Mouse (Mus musculus) macrophage (primary cell): ENCODE results near the gene Pkd1l1. TPM values are rescaled to one million over a fixed set of nuclear protein-coding genes. Genes with fewer than 3 reads are reported as not detected.

ENCODE experiments used
- H3K27ac ChIP-seq: fragments of 350-480 bp; formaldehyde crosslinking; 2 replicates; pipeline ENCODE4 v1.9.0; 2021
- H3K36me3 ChIP-seq: fragments of 350-480 bp; formaldehyde crosslinking; 2 replicates; pipeline ENCODE4 v1.9.0; 2021; ENCODE audit errors: inconsistent target
- H3K4me3 ChIP-seq: fragments of 350-480 bp; formaldehyde crosslinking; 2 replicates; pipeline ENCODE4 v1.9.0; 2021; ENCODE audit errors: inconsistent target
- H3K79me2 ChIP-seq: fragments of 350-480 bp; formaldehyde crosslinking; 2 replicates; pipeline ENCODE4 v1.9.0; 2021; ENCODE audit errors: inconsistent target
- whole genome bisulfite sequencing: methylation state at CpG from one replicate; pipeline ENCODE4 v1.1.7; 2026; ENCODE audit warnings: inconsistent platforms; ENCODE audit not compliant: missing documents; 5-methylcytosine and 5-hydroxymethylcytosine counted together
- polyA plus RNA-seq: library from polyadenylated mRNA; stranded (reverse); fragments of 250-400 nt; gene quantifications from 3 replicates; pipeline ENCODE4 v1.2.4, GENCODE M21; 2018; ENCODE audit warnings: inconsistent platforms
- total RNA-seq, 78 experiments: library from RNA; depleted of rRNA; stranded (reverse); fragments of 250-400 nt; gene quantifications; 1 replicate in 9 of 78; 2 replicates in 24 of 78; 3 replicates in 43 of 78; 4 replicates in 2 of 78; pipeline ENCODE4 v1.2.4; 2018; ENCODE audit warnings: inconsistent platforms in 56 of 78

The Pkd1l1 gene
- total RNA-seq (2018; cell fraction: chromatin; rRNA removed): not detected
- under 1 TPM in 1 of 26 experiments, not detected in 25; under 0.01 TPM for total RNA-seq (2018; cell fraction: cytosol; rRNA removed)
- not detected for total RNA-seq (2018; cell fraction: nucleus; rRNA removed)
- polyA plus RNA-seq: not detected in 3 replicates

- 90% methylated on average over 3 of the region's 3 CpGs for WGBS
- Histone ChIP-seq H3K79me2 (no peaks in the 10 kb centered on the region), H3K4me3 (no peak within 1 kb of the TSS), H3K36me3 (no peaks in the 10 kb centered on the region), H3K27ac (no peak within 1 kb of the TSS)
Measured at GRCm38 (mm10) chr11:8973166-8973565, at the start of gene Pkd1l1. TSS of gene Pkd1l1 (minus strand) at chr11:8973266.

DNA sequence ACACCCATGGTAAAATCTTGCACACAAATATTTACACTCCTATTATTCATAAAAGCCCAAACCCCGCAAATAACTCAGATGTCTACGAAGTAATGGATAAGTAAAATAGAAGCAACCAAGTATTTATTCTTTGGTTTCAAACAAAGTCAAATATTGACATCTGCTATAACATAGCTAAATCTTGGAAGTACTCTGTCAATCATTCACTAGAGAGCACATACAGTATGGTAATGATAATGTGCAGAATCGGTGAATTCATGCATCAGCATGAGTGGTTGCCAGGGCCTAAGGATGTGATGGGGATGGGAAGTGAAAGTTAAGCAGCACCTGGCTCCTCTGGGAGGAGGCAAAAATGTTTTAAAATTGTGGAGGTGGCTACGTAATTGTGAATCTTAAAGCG is 47.1 kb upstream of the Pkd1l1 start:
- no peak overlapping the region for H3K27ac ChIP-seq
- WGBS: 87% methylated on average over 5 of the region's 5 CpGs
- H3K36me3 ChIP-seq: no peaks in the 10 kb centered on the region
- H3K79me2 ChIP-seq: no peaks in the 10 kb centered on the region
- no peak overlapping the region for H3K4me3 ChIP-seq

GRCm38 (mm10) chr11:9018491-9019267 is 45.6 kb upstream of the Pkd1l1 start:
- whole genome bisulfite sequencing: 79% methylated on average over 6 of the region's 6 CpGs
- Histone ChIP-seq H3K4me3 (no peak overlapping the region), H3K79me2 (no peaks in the 10 kb centered on the region), H3K27ac (no peak overlapping the region), H3K36me3 (no peaks in the 10 kb centered on the region)

GRCm38 (mm10) chr11:9014740-9015139 is 41.7 kb upstream of the Pkd1l1 start:
- WGBS: 88% methylated on average over 3 of the region's 3 CpGs
- H3K36me3 ChIP-seq: no peaks in the 10 kb centered on the region
- no peaks in the 10 kb centered on the region; the same call in 1 of the 2 replicates for H3K79me2 ChIP-seq

DNA sequence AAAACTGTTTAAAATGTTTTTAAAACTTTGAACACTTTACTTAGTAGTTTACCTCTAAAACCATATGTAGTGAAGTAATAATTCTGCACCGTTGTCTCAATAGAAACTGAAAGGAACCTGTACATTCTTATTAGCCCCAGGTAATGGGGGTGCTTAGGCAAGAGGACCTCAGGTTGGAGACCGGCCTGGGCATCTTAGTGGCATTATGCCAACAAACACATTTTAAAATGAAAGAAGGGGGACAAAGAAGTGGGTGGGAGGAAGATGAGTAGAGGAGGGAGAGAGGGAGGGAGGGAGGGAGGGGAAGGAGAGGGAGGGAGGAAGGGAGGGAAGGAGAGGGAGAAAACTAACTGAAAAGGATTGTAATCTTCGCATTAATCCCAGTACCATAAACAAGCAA is 38.3 kb upstream of the Pkd1l1 start:
- WGBS: 4% methylated on average over 3 of the region's 3 CpGs
- Histone ChIP-seq H3K79me2 (no peaks in the 10 kb centered on the region; the same call in 1 of the 2 replicates), H3K27ac (no peak overlapping the region), H3K4me3 (peak overlapping the region; percentile 75), H3K36me3 (0 out of 2 replicates have a peak, but pooled peaks cover 4% of the 10 kb centered on the region)

More at GRCm38 (mm10) chr11:9014740-9015139, 41.7 kb upstream of the Pkd1l1 start:
- H3K27ac ChIP-seq: no peak overlapping the region
- no peak overlapping the region for H3K4me3 ChIP-seq

DNA sequence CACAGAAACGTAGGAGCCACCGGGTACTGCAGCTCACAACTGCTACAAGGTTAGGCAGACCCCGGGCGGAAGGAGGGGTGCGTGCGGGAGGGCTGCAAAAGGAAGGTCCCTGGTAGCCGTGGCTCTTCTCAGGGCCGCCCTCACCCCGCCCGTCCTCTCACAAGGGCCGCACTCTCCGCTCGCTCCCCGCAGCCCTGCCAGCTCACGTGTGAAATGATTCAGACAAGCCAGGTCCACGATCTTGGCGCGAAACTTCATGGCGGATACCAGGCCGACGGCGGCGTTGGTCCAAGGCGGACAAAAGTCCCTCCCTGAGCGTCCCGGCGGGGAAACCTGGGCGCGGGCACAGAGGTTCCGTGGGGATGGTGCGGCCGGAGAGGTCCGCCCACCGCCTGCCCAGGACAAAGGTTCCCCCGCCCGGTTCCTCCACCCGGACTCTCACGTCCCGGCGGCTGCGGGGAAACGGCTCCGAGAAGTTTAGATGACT is 37.8 kb upstream of the Pkd1l1 start, which contains the start of gene Hus1:
Hus1 (minus strand) TSS at position 339 of the 487 bp plus-strand sequence.
- under 1% methylated on average over 39 of the region's 43 CpGs for WGBS
- no peaks in the 10 kb centered on the region; the same call in 1 of the 2 replicates for H3K79me2 ChIP-seq
- H3K4me3 ChIP-seq: peak within 1 kb of the TSS; percentile 75
- 0 out of 2 replicates have a peak within 1 kb of the TSS, but pooled peaks have one; percentile 15 for H3K27ac ChIP-seq
- H3K36me3 ChIP-seq: peaks cover 4% of the 10 kb centered on the region; the same call in 1 of the 2 replicates

DNA sequence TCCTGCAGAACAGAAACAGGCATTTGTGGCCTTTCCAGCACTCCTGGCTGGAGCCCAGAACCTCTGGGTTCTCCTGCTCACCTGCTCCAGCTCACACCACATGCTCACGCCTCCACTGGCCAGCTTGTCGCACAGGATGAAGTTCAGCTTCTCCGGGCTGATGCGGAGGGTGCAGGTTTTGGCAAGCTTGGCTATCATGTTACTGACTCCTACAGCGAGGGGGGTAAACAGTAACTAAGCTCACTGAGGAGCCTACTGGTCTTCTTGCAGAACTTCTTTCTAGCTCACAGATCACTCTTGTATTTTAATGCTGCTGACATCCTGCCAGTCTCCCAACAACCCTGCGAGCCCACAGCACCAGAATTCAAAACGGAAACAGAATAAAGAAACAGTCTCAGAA is 37.4 kb upstream of the Pkd1l1 start:
- H3K36me3 ChIP-seq: peaks cover 4% of the 10 kb centered on the region; the same call in 1 of the 2 replicates
- peak overlapping the region; percentile 75 for H3K4me3 ChIP-seq
- 0 out of 2 replicates have a peak overlapping the region, but pooled peaks have one; percentile 15 for H3K27ac ChIP-seq
- H3K79me2 ChIP-seq: no peaks in the 10 kb centered on the region; the same call in 1 of the 2 replicates
- WGBS: under 1% methylated on average over 7 of the region's 7 CpGs

- H3K4me3 ChIP-seq: no peak overlapping the region
- no peaks in the 10 kb centered on the region; the same call in 1 of the 2 replicates for H3K79me2 ChIP-seq
- H3K36me3 ChIP-seq: peaks cover 13% of the 10 kb centered on the region; the same call in 1 of the 2 replicates
- no peak overlapping the region for H3K27ac ChIP-seq
- WGBS: 96% methylated on average over 5 of the region's 5 CpGs
Measured at GRCm38 (mm10) chr11:9008761-9009160, 35.7 kb upstream of the Pkd1l1 start.

DNA sequence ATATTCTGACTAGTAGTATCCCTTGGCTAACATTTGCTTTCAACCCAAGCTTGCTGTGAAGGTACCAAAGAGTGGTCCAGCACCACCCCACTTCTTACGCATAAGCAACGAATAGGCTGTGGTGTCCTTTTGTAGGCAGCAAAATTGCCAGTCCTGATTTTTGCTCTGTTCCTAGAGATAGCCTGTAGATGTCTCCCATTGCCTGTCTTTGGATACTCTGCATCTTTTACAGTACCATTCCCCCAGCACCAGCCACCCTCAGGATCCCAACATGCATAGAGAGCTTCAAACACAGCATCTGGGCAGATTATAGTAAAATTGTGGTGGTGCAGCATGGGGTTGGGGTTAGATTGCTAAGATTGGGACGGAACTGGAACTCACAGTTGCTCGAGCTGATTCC is 15.0 kb upstream of the Pkd1l1 start:
- H3K79me2 ChIP-seq: no peaks in the 10 kb centered on the region
- 94% methylated on average over 4 of the region's 4 CpGs for WGBS
- no peak overlapping the region for H3K4me3 ChIP-seq
- no peaks in the 10 kb centered on the region; the same call in 1 of the 2 replicates for H3K36me3 ChIP-seq
- H3K27ac ChIP-seq: no peak overlapping the region

DNA sequence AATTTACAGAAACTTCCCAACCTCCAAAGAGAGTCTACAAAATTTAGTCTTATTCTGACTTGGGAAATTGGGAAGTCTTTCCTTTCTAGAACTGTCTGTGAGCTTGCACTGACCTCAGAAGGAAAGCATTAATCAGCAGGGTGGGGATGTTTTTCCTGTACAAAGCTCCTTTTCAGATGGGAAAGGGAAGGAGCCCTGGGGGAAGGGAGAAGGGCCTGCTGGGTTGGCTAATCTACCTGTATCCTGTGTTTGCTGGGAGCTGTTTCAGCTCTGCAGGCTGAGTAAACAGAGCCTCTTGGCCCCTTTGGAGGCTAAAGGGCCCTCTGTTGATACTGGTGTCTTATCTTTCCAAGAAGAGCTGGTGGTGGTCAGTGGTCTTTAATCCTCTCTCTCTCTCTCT is 13.0 kb upstream of the Pkd1l1 start:
- H3K4me3 ChIP-seq: no peak overlapping the region
- no peaks in the 10 kb centered on the region for H3K36me3 ChIP-seq
- no peaks in the 10 kb centered on the region for H3K79me2 ChIP-seq
- no peak overlapping the region for H3K27ac ChIP-seq

- 45% methylated on average over 6 of the region's 6 CpGs for WGBS
- Histone ChIP-seq H3K36me3 (no peaks in the 10 kb centered on the region), H3K79me2 (no peaks in the 10 kb centered on the region), H3K4me3 (no peak overlapping the region), H3K27ac (no peak overlapping the region)
Measured at GRCm38 (mm10) chr11:8983237-8983861, 10.3 kb upstream of the Pkd1l1 start.

DNA sequence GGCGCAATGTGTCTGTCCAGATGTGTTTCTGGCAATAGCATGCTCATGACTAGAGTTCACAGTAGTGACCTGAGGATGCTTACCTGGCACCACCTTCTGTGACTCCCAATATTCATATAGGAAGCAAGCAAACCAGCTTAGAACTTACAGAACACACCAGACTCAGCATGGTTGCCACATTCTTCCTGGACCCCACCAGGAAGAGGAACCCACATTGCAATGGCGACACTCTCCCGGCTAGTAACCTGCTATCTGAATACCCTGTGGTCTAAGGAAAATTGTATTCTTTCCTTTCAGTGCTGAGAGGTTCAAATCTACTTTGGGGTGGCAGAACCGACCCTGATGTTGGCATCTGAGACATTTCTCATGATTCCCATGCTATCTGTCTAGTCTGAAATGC is 5.1 kb upstream of the Pkd1l1 start:
- Histone ChIP-seq H3K27ac (no peak overlapping the region), H3K36me3 (no peaks in the 10 kb centered on the region), H3K4me3 (no peak overlapping the region), H3K79me2 (no peaks in the 10 kb centered on the region)
- WGBS: 52% methylated on average over 4 of the region's 4 CpGs

- Histone ChIP-seq H3K79me2 (no peaks in the 10 kb centered on the region), H3K27ac (no peak overlapping the region), H3K4me3 (no peak overlapping the region), H3K36me3 (no peaks in the 10 kb centered on the region)
- 95% methylated on average over 6 of the region's 6 CpGs for WGBS
Measured at GRCm38 (mm10) chr11:8972093-8972492, 973 bp downstream of the Pkd1l1 start.

- Histone ChIP-seq H3K4me3 (no peak overlapping the region), H3K36me3 (no peaks in the 10 kb centered on the region), H3K27ac (no peak overlapping the region), H3K79me2 (no peaks in the 10 kb centered on the region)
- WGBS: 91% methylated on average over 9 of the region's 9 CpGs
Measured at GRCm38 (mm10) chr11:8970509-8970908, 2.6 kb downstream of the Pkd1l1 start.

DNA sequence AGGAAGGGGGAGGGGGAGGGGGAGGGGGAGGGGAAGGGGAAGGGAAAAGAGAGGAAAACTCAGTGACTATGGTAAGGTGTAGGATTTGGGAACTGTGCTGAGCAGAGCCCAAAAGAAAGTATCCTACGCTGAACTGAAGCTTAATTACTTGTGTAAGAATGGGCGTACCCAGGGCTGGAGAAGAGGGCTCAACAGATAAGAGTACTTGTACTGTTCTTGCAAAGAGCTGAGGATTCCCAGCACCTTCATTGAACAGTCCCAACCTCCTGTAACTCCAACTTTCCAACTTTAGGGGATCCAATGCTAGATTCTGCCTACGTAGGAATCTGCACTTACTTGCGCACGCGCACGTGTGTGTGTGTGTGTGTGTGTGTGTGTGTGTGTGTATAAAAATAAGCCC is 5.0 kb downstream of the Pkd1l1 start:
- WGBS: 94% methylated on average over 7 of the region's 7 CpGs
- no peak overlapping the region for H3K4me3 ChIP-seq
- no peaks in the 10 kb centered on the region for H3K79me2 ChIP-seq
- no peaks in the 10 kb centered on the region for H3K36me3 ChIP-seq
- no peak overlapping the region for H3K27ac ChIP-seq
